Mouse (Mus musculus): ENCODE measurements at regions not wholly inside any gene's neighbourhood (a gene's known extent, or its start where the extent isn't known, plus 50 kb on each side); places are given as distances from the start of the nearest gene placed in this dataset.
A peak's percentile ranks its signal among the peaks of the same experiment; 100 is the strongest.
"Not testable (repeated sequence)": the region's sequence is repeated elsewhere in the genome, so short reads cannot be mapped to it uniquely, and the experiment has no call there.

- peak; percentile 70 for DNase-seq
Observed at GRCm38 (mm10) chr14:19080001-19080400, 185.9 kb upstream of the Ube2e2 start.

- peak; percentile 19 for DNase-seq
Observed at GRCm38 (mm10) chr14:19041984-19042760, 148.1 kb upstream of the Ube2e2 start.

- DNase-seq: no peak
Observed at GRCm38 (mm10) chr14:19020102-19020501, 126.0 kb upstream of the Ube2e2 start.

GRCm38 (mm10) chr14:19015406-19015805, 121.3 kb upstream of the Ube2e2 start:
- DNase-seq: no peak

- DNase-seq: not testable (repeated sequence)
Observed at GRCm38 (mm10) chr14:19013558-19013957, 119.5 kb upstream of the Ube2e2 start.

- DNase-seq: no peak
Observed at GRCm38 (mm10) chr14:18983901-18984300, 89.8 kb upstream of the Ube2e2 start.

GRCm38 (mm10) chr14:18963864-18964263, 69.8 kb upstream of the Ube2e2 start:
- no peak for DNase-seq

GRCm38 (mm10) chr14:18963287-18963686, 69.2 kb upstream of the Ube2e2 start:
- DNase-seq: no peak
